Mouse (Mus musculus) stomach, postnatal 0 days (tissue): ENCODE measurements around the gene Rph3a. TPM values are rescaled to one million over a fixed set of nuclear protein-coding genes. Genes with fewer than 3 reads are reported as not detected.
"Not testable (repeated sequence)": the region's sequence is repeated elsewhere in the genome, so short reads cannot be mapped to it uniquely, and the experiment has no call there.

Source experiments
- ATAC-seq: fragments of 200-750 bp; cut with Nextera tagmentation; 2 replicates; pipeline ENCODE4 v1.8.0; 2017; ENCODE audit not compliant: low FRiP score, low TSS enrichment
- DNase-seq: peaks from one replicate; pipeline ENCODE4 v3.0.0-alpha.2; 2016; ENCODE audit warnings: low spot score
- H3K27ac ChIP-seq: fragments of 300-500 bp; sonication (generic); replicated peaks from 2 replicates; pipeline ENCODE4 v1.5.1; 2014; ENCODE audit warnings: mild to moderate bottlenecking, control low read depth
- H3K27me3 ChIP-seq: fragments of 300-500 bp; sonication (generic); 2 replicates; pipeline ENCODE4 v1.6.1; 2014; ENCODE audit warnings: low read length; ENCODE audit not compliant: control insufficient read depth, insufficient read depth
- H3K36me3 ChIP-seq: fragments of 300-500 bp; sonication (generic); 2 replicates; pipeline ENCODE4 v1.6.1; 2014; ENCODE audit warnings: low read length, mixed read lengths; ENCODE audit not compliant: control insufficient read depth, insufficient read depth
- H3K4me1 ChIP-seq: fragments of 300-500 bp; sonication (generic); replicated peaks from 2 replicates; pipeline ENCODE4 v1.6.1; 2014; ENCODE audit warnings: antibody characterized with exemption; ENCODE audit not compliant: control insufficient read depth, insufficient read depth
- H3K4me2 ChIP-seq: fragments of 300-500 bp; sonication (generic); replicated peaks from 2 replicates; pipeline ENCODE4 v1.6.1; 2014; ENCODE audit warnings: low read depth, mild to moderate bottlenecking, control low read depth, moderate library complexity
- H3K4me3 ChIP-seq: fragments of 300-500 bp; sonication (generic); 2 replicates; pipeline ENCODE4 v1.5.1; 2014; ENCODE audit warnings: low read depth, low read length, control low read depth
- H3K9ac ChIP-seq: fragments of 300-500 bp; sonication (generic); 2 replicates; pipeline ENCODE4 v1.6.1; 2014; ENCODE audit warnings: mild to moderate bottlenecking, low read length, control low read depth, mixed read lengths
- H3K9me3 ChIP-seq: fragments of 300-500 bp; sonication (generic); 2 replicates; pipeline ENCODE4 v1.6.1; 2016; ENCODE audit warnings: low read length; ENCODE audit not compliant: control insufficient read depth
- CTCF ChIP-seq: IDR thresholded peaks from 2 replicates; pipeline ENCODE4 v1.5.1; 2016; ENCODE audit warnings: antibody characterized with exemption, low read depth, mild to moderate bottlenecking, moderate library complexity
- EP300 ChIP-seq: optimal IDR thresholded peaks from 2 replicates; pipeline ENCODE3; 2016; ENCODE audit warnings: antibody characterized with exemption
- WGBS: fragments of 180-500 bp; shearing (Covaris S2); extraction: QIAGEN DNeasy Blood & Tissue Kit; methylation state at CpG from one replicate; pipeline ENCODE4 v1.1.7; 2014; 5-methylcytosine and 5-hydroxymethylcytosine counted together
- polyA plus RNA-seq: library from polyadenylated mRNA; unstranded; fragments of >200 nt; fragmentation: Nextera tagmentation; extraction: Ambion mirVana; gene quantifications from 2 replicates; pipeline ENCODE4 v1.2.1, GENCODE M21; 2015

Gene Rph3a
- polyA plus RNA-seq, 1 experiment from 2014 or later = 0.04 TPM

- Histone ChIP-seq H3K36me3 (no peaks in the 10 kb centered on the region), H3K27me3 (no peaks in the 10 kb centered on the region), H3K9me3 (no peaks in the 10 kb centered on the region), H3K4me2 (no peak overlapping the region), H3K9ac (no peak overlapping the region), H3K4me1 (no peaks in the 10 kb centered on the region), H3K4me3 (no peak overlapping the region), H3K27ac (no peak overlapping the region)
- WGBS = 30% methylated on average over 2 of the region's 2 CpGs
- TF ChIP-seq CTCF = no peak
- no peak for TF ChIP-seq EP300
- no peak for DNase-seq
- ATAC-seq = no peak
Measured at GRCm38 (mm10) chr5:120892243-120892660, 117.6 kb downstream of the Rph3a start.

- not testable (repeated sequence) for ATAC-seq, H3K27ac ChIP-seq, H3K36me3 ChIP-seq, H3K27me3 ChIP-seq, H3K4me3 ChIP-seq, H3K4me2 ChIP-seq, H3K4me1 ChIP-seq, H3K9me3 ChIP-seq, H3K9ac ChIP-seq
- 70% methylated on average over 2 of the region's 2 CpGs for WGBS
- DNase-seq = peak; percentile 6
Measured at GRCm38 (mm10) chr5:120891566-120892242, 118.2 kb downstream of the Rph3a start.

- ATAC-seq (no peak), DNase-seq (no peak)
- Histone ChIP-seq H3K9me3 (no peaks in the 10 kb centered on the region), H3K4me2 (no peak overlapping the region), H3K4me1 (no peaks in the 10 kb centered on the region), H3K4me3 (no peak overlapping the region), H3K27me3 (no peaks in the 10 kb centered on the region), H3K36me3 (no peaks in the 10 kb centered on the region), H3K9ac (no peak overlapping the region), H3K27ac (no peak overlapping the region)
- 47% methylated on average over 3 of the region's 3 CpGs for WGBS
- TF ChIP-seq CTCF = no peak
- no peak for TF ChIP-seq EP300
Measured at GRCm38 (mm10) chr5:120890991-120891390, 118.9 kb downstream of the Rph3a start.

Other genes with a start within 250 kb of the Rph3a start
- gene Oas3, start 232.4 kb downstream of the Rph3a start, polyA plus RNA-seq = 0.40 and 0.41 TPM in 2 replicates
- not detected in 2 replicates for gene Oas1e, start 214.6 kb downstream of the Rph3a start, polyA plus RNA-seq
- 1.1 and 1.2 TPM in 2 replicates for gene Oas1c, start 197.6 kb downstream of the Rph3a start, polyA plus RNA-seq
- gene Oas1f, start 162.7 kb downstream of the Rph3a start, polyA plus RNA-seq = not detected in 2 replicates
- gene Oas1h, start 148.7 kb downstream of the Rph3a start, polyA plus RNA-seq = not detected in 2 replicates
- 4.7 and 5.1 TPM in 2 replicates for gene Oas1g, start 122.5 kb downstream of the Rph3a start, polyA plus RNA-seq
- 15.5 and 16.1 TPM in 2 replicates for gene Oas1a, start 102.6 kb downstream of the Rph3a start, polyA plus RNA-seq
- gene Oas1d, start 95.6 kb downstream of the Rph3a start, polyA plus RNA-seq = 0.07 TPM in 1 of 2 replicates, not detected in the other
- 11.8 and 15.0 TPM in 2 replicates for gene Ptpn11, start 181.3 kb upstream of the Rph3a start, polyA plus RNA-seq
- 453 and 464 TPM in 2 replicates for gene Rpl6, start 194.4 kb upstream of the Rph3a start, polyA plus RNA-seq
- gene Hectd4, start 210.1 kb upstream of the Rph3a start, polyA plus RNA-seq = 1.7 TPM in 2 replicates